Mouse (Mus musculus) ES-Bruce4 (cell line): ENCODE measurements around the gene Mrpl33. TPM values are rescaled to one million over a fixed set of nuclear protein-coding genes. Genes with fewer than 3 reads are reported as not detected.

Experiments used
- H3K27ac ChIP-seq: 2 replicates; pipeline ENCODE4 v1.5.1; 2012; ENCODE audit warnings: low read length, inconsistent platforms; ENCODE audit not compliant: insufficient read depth
- H3K27me3 ChIP-seq: 2 replicates; pipeline ENCODE4 v1.6.1; 2012; ENCODE audit warnings: mild to moderate bottlenecking, low read length, inconsistent platforms; ENCODE audit not compliant: control insufficient read depth, poor library complexity, insufficient read depth, severe bottlenecking
- H3K36me3 ChIP-seq: 2 replicates; pipeline ENCODE4 v1.6.1; 2012; ENCODE audit warnings: inconsistent platforms, mild to moderate bottlenecking, low read length, moderate library complexity; ENCODE audit not compliant: control insufficient read depth, poor library complexity, insufficient read depth, severe bottlenecking
- H3K4me1 ChIP-seq: one replicate; pipeline ENCODE4 v1.8.1; 2011; ENCODE audit warnings: low read length; ENCODE audit not compliant: control insufficient read depth, insufficient read depth
- H3K4me3 ChIP-seq: 2 replicates; pipeline ENCODE4 v1.5.1; 2011; ENCODE audit warnings: low read depth, mild to moderate bottlenecking, low read length
- H3K9ac ChIP-seq: 2 replicates; pipeline ENCODE4 v1.6.1; 2012; ENCODE audit warnings: low read depth, mild to moderate bottlenecking, inconsistent platforms; ENCODE audit not compliant: poor library complexity, severe bottlenecking
- H3K9me3 ChIP-seq: replicated peaks from 2 replicates; pipeline ENCODE4 v1.6.1; 2012; ENCODE audit warnings: mild to moderate bottlenecking, low read length, inconsistent platforms; ENCODE audit not compliant: control insufficient read depth, poor library complexity, insufficient read depth, severe bottlenecking
- CTCF ChIP-seq: IDR thresholded peaks from one replicate; pipeline ENCODE4 v1.8.1; 2011; ENCODE audit warnings: low read depth, low read length
- EP300 ChIP-seq: IDR thresholded peaks from 2 replicates; pipeline ENCODE4 v1.6.1; 2011; ENCODE audit warnings: low read depth, low read length; ENCODE audit not compliant: insufficient read depth
- POLR2A ChIP-seq: IDR thresholded peaks from one replicate; pipeline ENCODE4 v1.8.1; 2011; ENCODE audit warnings: low read length; ENCODE audit not compliant: insufficient read depth
- polyA plus RNA-seq: library from polyadenylated mRNA; stranded (reverse); fragments of >200 nt; gene quantifications from 2 replicates; pipeline ENCODE4 v1.2.4, GENCODE M21; 2011; ENCODE audit warnings: low read depth; ENCODE audit not compliant: missing spikeins, insufficient read depth, insufficient read length

The Mrpl33 gene
- polyA plus RNA-seq, 1 experiment, result 161 TPM

- H3K36me3 ChIP-seq, result no peaks in the 10 kb centered on the region
- H3K27me3 ChIP-seq, result no peaks in the 10 kb centered on the region
Measured at GRCm38 (mm10) chr5:31673431-31673830, 76.7 kb downstream of the Mrpl33 start.

GRCm38 (mm10) chr5:31678000-31678399 lies 81.3 kb downstream of the Mrpl33 start:
- Histone ChIP-seq H3K9me3 (no peaks in the 10 kb centered on the region), H3K4me1 (no peaks in the 10 kb centered on the region), H3K27me3 (no peaks in the 10 kb centered on the region), H3K36me3 (no peaks in the 10 kb centered on the region), H3K9ac (no peak overlapping the region), H3K4me3 (no peak overlapping the region), H3K27ac (no peak overlapping the region)
- no peak for TF ChIP-seq CTCF

More at GRCm38 (mm10) chr5:31673431-31673830, 76.7 kb downstream of the Mrpl33 start:
- Histone ChIP-seq H3K4me1 (no peaks in the 10 kb centered on the region), H3K9me3 (no peaks in the 10 kb centered on the region), H3K27ac (no peak overlapping the region), H3K4me3 (no peak overlapping the region), H3K9ac (no peak overlapping the region)
- no peak for TF ChIP-seq CTCF
- TF ChIP-seq POLR2A, result no peak
- TF ChIP-seq EP300, result no peak

- H3K36me3 ChIP-seq, result no peaks in the 10 kb centered on the region
Measured at GRCm38 (mm10) chr5:31680183-31680582, 83.4 kb downstream of the Mrpl33 start.

GRCm38 (mm10) chr5:31682305-31682704 lies 85.6 kb downstream of the Mrpl33 start:
- Histone ChIP-seq H3K27ac (no peak overlapping the region), H3K9ac (no peak overlapping the region), H3K27me3 (no peaks in the 10 kb centered on the region), H3K36me3 (no peaks in the 10 kb centered on the region), H3K9me3 (no peaks in the 10 kb centered on the region), H3K4me1 (no peaks in the 10 kb centered on the region), H3K4me3 (no peak overlapping the region)
- TF ChIP-seq EP300, result no peak
- no peak for TF ChIP-seq CTCF

More at GRCm38 (mm10) chr5:31680183-31680582, 83.4 kb downstream of the Mrpl33 start:
- Histone ChIP-seq H3K4me1 (no peaks in the 10 kb centered on the region), H3K4me3 (no peak overlapping the region), H3K9ac (no peak overlapping the region), H3K27me3 (no peaks in the 10 kb centered on the region), H3K9me3 (no peaks in the 10 kb centered on the region), H3K27ac (no peak overlapping the region)
- TF ChIP-seq POLR2A, result no peak
- no peak for TF ChIP-seq EP300
- TF ChIP-seq CTCF, result no peak

GRCm38 (mm10) chr5:31686040-31686439 lies 89.3 kb downstream of the Mrpl33 start:
- H3K36me3 ChIP-seq, result no peaks in the 10 kb centered on the region
- H3K4me3 ChIP-seq, result no peak overlapping the region
- TF ChIP-seq POLR2A (no peak), EP300 (no peak), CTCF (no peak)
- H3K4me1 ChIP-seq, result no peaks in the 10 kb centered on the region
- H3K9me3 ChIP-seq, result no peaks in the 10 kb centered on the region
- H3K9ac ChIP-seq, result no peak overlapping the region
- H3K27me3 ChIP-seq, result no peaks in the 10 kb centered on the region
- no peak overlapping the region for H3K27ac ChIP-seq

- Histone ChIP-seq H3K9me3 (no peaks in the 10 kb centered on the region), H3K4me3 (no peak overlapping the region), H3K4me1 (no peaks in the 10 kb centered on the region), H3K36me3 (no peaks in the 10 kb centered on the region), H3K9ac (no peak overlapping the region), H3K27ac (no peak overlapping the region), H3K27me3 (no peaks in the 10 kb centered on the region)
- TF ChIP-seq POLR2A (no peak), CTCF (no peak), EP300 (no peak)
Measured at GRCm38 (mm10) chr5:31687972-31688371, 91.2 kb downstream of the Mrpl33 start.

GRCm38 (mm10) chr5:31693191-31693590 lies 96.5 kb downstream of the Mrpl33 start:
- TF ChIP-seq POLR2A, result no peak
- TF ChIP-seq CTCF, result no peak
- TF ChIP-seq EP300, result no peak
- Histone ChIP-seq H3K36me3 (no peaks in the 10 kb centered on the region), H3K27ac (no peak overlapping the region), H3K4me3 (no peak overlapping the region), H3K9ac (no peak overlapping the region), H3K27me3 (no peaks in the 10 kb centered on the region), H3K9me3 (no peaks in the 10 kb centered on the region), H3K4me1 (no peaks in the 10 kb centered on the region)
